Mouse (Mus musculus): ENCODE measurements at regions not wholly inside any gene's neighbourhood (a gene's known extent, or its start where the extent isn't known, plus 50 kb on each side); places are given as distances from the start of the nearest gene placed in this dataset.
A peak's percentile ranks its signal among the peaks of the same experiment; 100 is the strongest.

DNA sequence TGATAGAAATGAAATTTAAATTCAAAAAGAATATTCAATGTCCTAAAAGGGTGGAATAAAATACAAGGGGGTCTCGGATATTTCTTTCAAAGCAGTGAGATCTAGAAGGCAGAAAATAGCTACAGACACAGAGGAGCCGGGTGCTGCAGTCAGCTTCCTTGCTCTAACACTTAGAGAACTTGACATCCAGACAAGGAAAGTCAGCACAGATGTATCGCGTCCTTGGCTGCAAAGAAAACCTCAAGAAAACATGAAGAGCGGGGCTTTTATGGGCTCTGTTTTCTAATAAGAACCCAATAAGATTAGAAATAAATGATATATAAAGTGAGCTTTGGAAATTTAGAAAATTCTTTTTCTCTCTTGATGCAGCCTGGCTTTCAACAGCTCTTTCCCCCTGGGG lies 53.1 kb upstream of the Glis3 start:
- WGBS = 84% methylated on average over 5 of the region's 5 CpGs
- H3K4me1 ChIP-seq (ENCODE audit: control insufficient read depth, insufficient read depth, low read length) = no peaks in the 10 kb centered on the region
- ATAC-seq (ENCODE audit: insufficient number of reproducible peaks, low FRiP score, low TSS enrichment, low read depth) = no peak

DNA sequence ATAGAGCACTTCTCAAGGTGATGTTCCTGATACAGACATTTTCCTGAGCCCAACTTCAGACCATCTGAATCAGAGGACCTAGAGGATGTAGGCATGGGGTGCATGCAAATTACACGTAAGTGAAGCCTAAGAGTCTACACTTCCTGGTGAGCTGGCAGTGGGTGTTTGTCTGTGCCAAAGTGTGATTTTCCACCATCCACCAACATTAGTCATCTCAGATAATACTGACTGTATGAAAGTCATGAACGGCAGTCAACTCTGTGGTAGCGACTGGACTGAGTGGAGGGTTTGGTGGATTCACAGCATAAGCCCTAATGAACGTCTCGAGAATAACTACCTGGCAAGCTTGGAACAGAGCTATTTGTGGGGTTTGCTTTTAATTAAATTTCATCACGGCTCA lies 53.9 kb upstream of the Glis3 start:
- DNase-seq (ENCODE audit: low spot score) = no peak
- WGBS = 70% methylated on average over 6 of the region's 6 CpGs
- H3K9ac ChIP-seq (ENCODE audit: low read length) = no peak overlapping the region

More for the DNA sequence above, 53.1 kb upstream of the Glis3 start:
- Histone ChIP-seq H3K9me3 (ENCODE audit: control insufficient read depth, low read length) (no peaks in the 10 kb centered on the region), H3K4me2 (ENCODE audit: low read depth, severe bottlenecking) (no peak overlapping the region), H3K27me3 (ENCODE audit: control insufficient read depth, insufficient read depth, low read length) (no peaks in the 10 kb centered on the region), H3K4me3 (ENCODE audit: low read depth, low read length) (no peak overlapping the region), H3K36me3 (ENCODE audit: control insufficient read depth, insufficient read depth, low read length) (no peaks in the 10 kb centered on the region), H3K9ac (ENCODE audit: low read length) (no peak overlapping the region), H3K27ac (replicated peaks; ENCODE audit: low read depth, low read length) (no peak overlapping the region)
- no peak for DNase-seq (ENCODE audit: low spot score)

GRCm38 (mm10) chr19:28743176-28743793 lies 63.4 kb upstream of the Glis3 start:
- DNase-seq (ENCODE audit: low spot score) (no peak), ATAC-seq (ENCODE audit: insufficient number of reproducible peaks, low FRiP score, low TSS enrichment, low read depth) (no peak)
- Histone ChIP-seq H3K9ac (ENCODE audit: low read length) (no peak overlapping the region), H3K4me2 (ENCODE audit: low read depth, severe bottlenecking) (no peak overlapping the region), H3K27ac (replicated peaks; ENCODE audit: low read depth, low read length) (no peak overlapping the region), H3K36me3 (ENCODE audit: control insufficient read depth, insufficient read depth, low read length) (no peaks in the 10 kb centered on the region), H3K9me3 (ENCODE audit: control insufficient read depth, low read length) (no peaks in the 10 kb centered on the region), H3K4me3 (ENCODE audit: low read depth, low read length) (no peak overlapping the region), H3K4me1 (ENCODE audit: control insufficient read depth, insufficient read depth, low read length) (no peaks in the 10 kb centered on the region), H3K27me3 (ENCODE audit: control insufficient read depth, insufficient read depth, low read length) (no peaks in the 10 kb centered on the region)
- WGBS = 90% methylated on average over 5 of the region's 5 CpGs

More for the DNA sequence above, 53.9 kb upstream of the Glis3 start:
- Histone ChIP-seq H3K4me2 (ENCODE audit: low read depth, severe bottlenecking) (no peak overlapping the region), H3K9me3 (ENCODE audit: control insufficient read depth, low read length) (no peaks in the 10 kb centered on the region), H3K4me1 (ENCODE audit: control insufficient read depth, insufficient read depth, low read length) (no peaks in the 10 kb centered on the region), H3K36me3 (ENCODE audit: control insufficient read depth, insufficient read depth, low read length) (no peaks in the 10 kb centered on the region), H3K27me3 (ENCODE audit: control insufficient read depth, insufficient read depth, low read length) (no peaks in the 10 kb centered on the region), H3K27ac (replicated peaks; ENCODE audit: low read depth, low read length) (no peak overlapping the region), H3K4me3 (ENCODE audit: low read depth, low read length) (no peak overlapping the region)
- no peak for ATAC-seq (ENCODE audit: insufficient number of reproducible peaks, low FRiP score, low TSS enrichment, low read depth)

- DNase-seq (ENCODE audit: low spot score) (no peak), ATAC-seq (ENCODE audit: insufficient number of reproducible peaks, low FRiP score, low TSS enrichment, low read depth) (no peak)
- WGBS = 94% methylated on average over 2 of the region's 2 CpGs
- no peaks in the 10 kb centered on the region for H3K9me3 ChIP-seq (ENCODE audit: control insufficient read depth, low read length)
- no peak overlapping the region for H3K4me2 ChIP-seq (ENCODE audit: low read depth, severe bottlenecking)
- no peak overlapping the region for H3K4me3 ChIP-seq (ENCODE audit: low read depth, low read length)
- no peaks in the 10 kb centered on the region for H3K36me3 ChIP-seq (ENCODE audit: control insufficient read depth, insufficient read depth, low read length)
- H3K27ac ChIP-seq (replicated peaks; ENCODE audit: low read depth, low read length) = no peak overlapping the region
- no peaks in the 10 kb centered on the region for H3K27me3 ChIP-seq (ENCODE audit: control insufficient read depth, insufficient read depth, low read length)
- H3K4me1 ChIP-seq (ENCODE audit: control insufficient read depth, insufficient read depth, low read length) = no peaks in the 10 kb centered on the region
- no peak overlapping the region for H3K9ac ChIP-seq (ENCODE audit: low read length)
Measured at GRCm38 (mm10) chr19:28745105-28745504, 65.2 kb upstream of the Glis3 start.

DNA sequence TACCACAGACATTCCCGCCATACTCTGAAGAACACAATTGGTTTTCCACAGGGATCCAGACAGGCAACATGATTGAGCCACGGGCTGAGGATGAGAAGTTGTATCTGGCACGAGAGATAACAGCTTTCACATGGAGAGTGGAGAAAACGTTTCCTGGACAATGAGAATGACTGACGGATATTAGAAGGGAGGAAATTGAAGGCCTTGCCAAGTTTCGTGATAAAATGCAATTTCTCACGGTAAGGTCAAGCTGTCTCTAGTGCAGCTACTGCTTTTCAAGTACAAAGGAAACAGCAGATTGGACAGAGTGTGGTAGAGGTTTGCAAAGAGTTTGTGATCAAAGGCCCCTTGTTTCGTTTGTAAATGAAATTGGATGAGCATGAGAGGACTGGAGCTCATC lies 65.7 kb upstream of the Glis3 start:
- Histone ChIP-seq H3K4me2 (ENCODE audit: low read depth, severe bottlenecking) (no peak overlapping the region), H3K4me1 (ENCODE audit: control insufficient read depth, insufficient read depth, low read length) (no peaks in the 10 kb centered on the region)
- ATAC-seq (ENCODE audit: insufficient number of reproducible peaks, low FRiP score, low TSS enrichment, low read depth) = no peak

DNA sequence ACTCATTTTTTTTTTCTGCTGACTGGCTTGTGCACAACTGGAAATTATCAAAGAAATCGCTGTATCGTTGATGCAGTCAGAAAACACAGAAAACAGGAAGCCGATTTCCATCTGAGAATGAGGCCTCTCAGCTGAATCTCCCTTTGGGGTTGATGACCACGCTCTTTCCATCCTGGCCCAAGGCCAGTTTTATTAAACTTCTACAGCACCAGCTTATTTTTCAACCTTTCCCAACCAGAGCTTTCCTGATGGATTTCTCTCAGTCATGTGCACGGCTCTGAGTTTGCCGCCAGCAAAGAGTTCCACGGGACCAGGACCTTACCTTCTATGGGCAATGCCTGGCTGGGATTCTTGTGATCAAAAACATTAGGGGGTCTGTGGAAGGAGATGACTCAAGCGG lies 71.2 kb upstream of the Glis3 start:
- no peak overlapping the region for H3K4me3 ChIP-seq (ENCODE audit: low read depth, low read length)
- no peak for ATAC-seq (ENCODE audit: insufficient number of reproducible peaks, low FRiP score, low TSS enrichment, low read depth)
- H3K27me3 ChIP-seq (ENCODE audit: control insufficient read depth, insufficient read depth, low read length) = no peaks in the 10 kb centered on the region
- no peak overlapping the region for H3K4me2 ChIP-seq (ENCODE audit: low read depth, severe bottlenecking)
- no peaks in the 10 kb centered on the region for H3K36me3 ChIP-seq (ENCODE audit: control insufficient read depth, insufficient read depth, low read length)
- DNase-seq (ENCODE audit: low spot score) = no peak
- H3K4me1 ChIP-seq (ENCODE audit: control insufficient read depth, insufficient read depth, low read length) = no peaks in the 10 kb centered on the region
- H3K9me3 ChIP-seq (ENCODE audit: control insufficient read depth, low read length) = no peaks in the 10 kb centered on the region
- H3K9ac ChIP-seq (ENCODE audit: low read length) = no peak overlapping the region
- H3K27ac ChIP-seq (replicated peaks; ENCODE audit: low read depth, low read length) = no peak overlapping the region
- WGBS = 94% methylated on average over 8 of the region's 8 CpGs

More for the DNA sequence above, 65.7 kb upstream of the Glis3 start:
- Histone ChIP-seq H3K27me3 (ENCODE audit: control insufficient read depth, insufficient read depth, low read length) (no peaks in the 10 kb centered on the region), H3K36me3 (ENCODE audit: control insufficient read depth, insufficient read depth, low read length) (no peaks in the 10 kb centered on the region), H3K4me3 (ENCODE audit: low read depth, low read length) (no peak overlapping the region), H3K9ac (ENCODE audit: low read length) (no peak overlapping the region), H3K27ac (replicated peaks; ENCODE audit: low read depth, low read length) (no peak overlapping the region), H3K9me3 (ENCODE audit: control insufficient read depth, low read length) (no peaks in the 10 kb centered on the region)
- WGBS = 68% methylated on average over 8 of the region's 8 CpGs
- DNase-seq (ENCODE audit: low spot score) = no peak

DNA sequence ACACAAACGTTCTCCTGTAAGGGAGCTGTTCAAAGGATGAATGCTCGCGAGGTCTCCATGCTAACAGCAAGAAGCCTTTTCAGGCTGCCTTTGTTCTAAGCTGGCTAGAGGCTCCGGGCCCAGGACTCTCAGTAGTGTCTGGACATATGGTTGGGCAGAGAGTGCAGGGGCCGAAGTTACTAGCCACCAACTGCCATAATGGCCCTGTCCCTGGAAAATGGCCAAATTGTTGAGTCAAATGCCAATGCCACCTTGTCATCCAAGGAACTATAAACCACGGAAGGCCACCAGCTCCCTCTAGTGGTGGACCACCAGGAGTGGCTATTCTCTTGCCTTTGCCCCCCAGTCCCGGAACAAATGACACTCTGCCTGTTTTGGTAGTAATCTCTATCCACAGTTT lies 76.0 kb upstream of the Slc1a1 start:
- Histone ChIP-seq H3K27me3 (ENCODE audit: control insufficient read depth, insufficient read depth, low read length) (no peaks in the 10 kb centered on the region), H3K4me2 (ENCODE audit: low read depth, severe bottlenecking) (no peak overlapping the region), H3K4me3 (ENCODE audit: low read depth, low read length) (no peak overlapping the region), H3K9me3 (ENCODE audit: control insufficient read depth, low read length) (no peaks in the 10 kb centered on the region), H3K27ac (replicated peaks; ENCODE audit: low read depth, low read length) (no peak overlapping the region), H3K4me1 (ENCODE audit: control insufficient read depth, insufficient read depth, low read length) (no peaks in the 10 kb centered on the region), H3K36me3 (ENCODE audit: control insufficient read depth, insufficient read depth, low read length) (no peaks in the 10 kb centered on the region), H3K9ac (ENCODE audit: low read length) (no peak overlapping the region)
- WGBS = 58% methylated on average over 7 of the region's 7 CpGs
- peak; percentile 74 for DNase-seq (ENCODE audit: low spot score)
- no peak for ATAC-seq (ENCODE audit: insufficient number of reproducible peaks, low FRiP score, low TSS enrichment, low read depth)

GRCm38 (mm10) chr19:28764795-28765360 lies 70.0 kb upstream of the Slc1a1 start:
- no peak for ATAC-seq (ENCODE audit: insufficient number of reproducible peaks, low FRiP score, low TSS enrichment, low read depth)
- H3K4me2 ChIP-seq (ENCODE audit: low read depth, severe bottlenecking) = no peak overlapping the region

DNA sequence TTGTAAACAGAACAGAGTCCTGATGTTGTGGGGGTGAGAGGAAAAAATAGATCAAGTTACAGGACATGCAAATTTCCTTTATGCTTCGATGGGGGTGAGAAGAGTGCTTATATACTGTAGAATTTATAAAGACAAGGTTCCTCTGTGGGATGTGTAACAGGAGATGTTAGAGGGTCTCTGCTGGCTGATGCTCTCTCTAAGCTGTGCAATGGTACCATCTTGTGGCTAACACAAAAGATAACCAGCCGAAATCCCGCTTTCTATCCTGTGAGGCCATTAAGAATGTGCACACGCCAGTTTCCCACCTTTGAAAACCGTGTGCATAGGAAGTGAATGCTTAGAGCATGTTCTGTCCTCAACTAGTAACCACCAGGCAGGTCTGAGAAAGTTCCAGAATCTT lies 66.6 kb upstream of the Slc1a1 start:
- H3K27me3 ChIP-seq (ENCODE audit: control insufficient read depth, insufficient read depth, low read length) = no peaks in the 10 kb centered on the region
- WGBS = 48% methylated on average over 5 of the region's 5 CpGs
- DNase-seq (ENCODE audit: low spot score) (no peak), ATAC-seq (ENCODE audit: insufficient number of reproducible peaks, low FRiP score, low TSS enrichment, low read depth) (no peak)
- H3K36me3 ChIP-seq (ENCODE audit: control insufficient read depth, insufficient read depth, low read length) = no peaks in the 10 kb centered on the region
- no peak overlapping the region for H3K27ac ChIP-seq (replicated peaks; ENCODE audit: low read depth, low read length)
- H3K4me2 ChIP-seq (ENCODE audit: low read depth, severe bottlenecking) = no peak overlapping the region
- no peak overlapping the region for H3K4me3 ChIP-seq (ENCODE audit: low read depth, low read length)
- no peak overlapping the region for H3K9ac ChIP-seq (ENCODE audit: low read length)
- H3K4me1 ChIP-seq (ENCODE audit: control insufficient read depth, insufficient read depth, low read length) = no peaks in the 10 kb centered on the region
- no peaks in the 10 kb centered on the region for H3K9me3 ChIP-seq (ENCODE audit: control insufficient read depth, low read length)

More at GRCm38 (mm10) chr19:28764795-28765360, 70.0 kb upstream of the Slc1a1 start:
- Histone ChIP-seq H3K9me3 (ENCODE audit: control insufficient read depth, low read length) (no peaks in the 10 kb centered on the region), H3K9ac (ENCODE audit: low read length) (no peak overlapping the region), H3K27me3 (ENCODE audit: control insufficient read depth, insufficient read depth, low read length) (no peaks in the 10 kb centered on the region), H3K4me1 (ENCODE audit: control insufficient read depth, insufficient read depth, low read length) (no peaks in the 10 kb centered on the region), H3K36me3 (ENCODE audit: control insufficient read depth, insufficient read depth, low read length) (no peaks in the 10 kb centered on the region), H3K4me3 (ENCODE audit: low read depth, low read length) (no peak overlapping the region), H3K27ac (replicated peaks; ENCODE audit: low read depth, low read length) (no peak overlapping the region)
- DNase-seq (ENCODE audit: low spot score) = no peak
- 77% methylated on average over 11 of the region's 11 CpGs for WGBS

Data from limb, embryonic 11.5 days (tissue).